Mouse (Mus musculus): ENCODE data around the gene Ctsg.

DNA sequence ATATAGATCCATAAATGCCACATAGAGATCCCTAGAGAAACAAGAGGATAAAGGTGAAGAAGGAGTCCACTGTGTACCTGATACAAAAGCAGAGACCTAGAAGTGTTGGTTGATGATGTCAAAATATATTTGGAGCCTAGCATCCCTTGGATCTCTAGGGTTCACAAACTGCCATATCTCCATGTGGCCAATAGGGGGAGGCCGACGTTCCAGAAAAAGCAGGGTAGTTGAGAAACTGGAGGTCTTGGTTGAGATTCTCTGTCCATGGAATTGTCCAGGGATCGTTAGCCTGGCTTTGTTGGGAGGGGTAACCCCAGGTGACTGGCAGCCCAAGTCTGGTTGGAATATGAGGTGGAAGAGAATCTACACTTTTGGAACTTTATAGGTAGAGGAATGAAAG, 26.0 kb upstream of the Ctsg start:
- no peak for TF ChIP-seq POLR2A (IDR thresholded peaks at IDR 0.05; ENCODE audit: control insufficient read depth, low read depth, low read length)
- TF ChIP-seq CTCF (IDR thresholded peaks at IDR 0.05; ENCODE audit: control insufficient read depth, insufficient read depth, insufficient replicate concordance, low read depth, low read length) = no peak
